Mouse (Mus musculus) spleen, postnatal 10 days (tissue): ENCODE measurements at regions not wholly inside any gene's neighbourhood (a gene's known extent, or its start where the extent isn't known, plus 50 kb on each side); places are given as distances from the start of the nearest gene placed in this dataset.

Source experiments
- DNase-seq, 2 experiments: peaks; one replicate each; pipeline ENCODE4 v3.0.0; 2021 to 2022; ENCODE audit warnings: low spot score in 2 of 2

GRCm38 (mm10) chr14:71432364-71432763, 832.7 kb upstream of the Fam160b2 start:
- no peak for DNase-seq
